Mouse (Mus musculus): ENCODE measurements around the gene Olfr308. TPM values are rescaled to one million over a fixed set of nuclear protein-coding genes. Genes with fewer than 3 reads are reported as not detected.

The Olfr308 gene
- not detected in 2 replicates for polyA plus RNA-seq (2015; fragmentation: Nextera tagmentation; extraction: Ambion mirVana)

GRCm38 (mm10) chr7:86325530-86325929 is at the start of gene Olfr308:
TSS of gene Olfr308 (minus strand) at chr7:86325630.

GRCm38 (mm10) chr7:86366828-86367227 is 41.4 kb upstream of the Olfr308 start, which contains the start of gene Olfr305:
TSS of gene Olfr305 (minus strand) at chr7:86366928.

GRCm38 (mm10) chr7:86337486-86337885 is 12.1 kb upstream of the Olfr308 start, which contains the start of gene Olfr307:
TSS of gene Olfr307 (minus strand) at chr7:86337586.

GRCm38 (mm10) chr7:86313608-86314007 is 11.8 kb downstream of the Olfr308 start, which contains the start of gene Olfr309:
TSS of gene Olfr309 (minus strand) at chr7:86313708.

GRCm38 (mm10) chr7:86277072-86277471 is 48.4 kb downstream of the Olfr308 start, which contains the start of gene Olfr310:
TSS of gene Olfr310 (minus strand) at chr7:86277172.

Small RNAs within 50 kb of the gene (microRNA-seq; reads per million reads assigned to microRNA genes)
- not detected for gene Gm23192

Other genes starting within 250 kb of the Olfr308 start
- gene Vmn2r75, start 153.9 kb downstream of the Olfr308 start, polyA plus RNA-seq (2015; fragmentation: Nextera tagmentation; extraction: Ambion mirVana): not detected in 2 replicates
- not detected in 2 replicates for gene Vmn2r76, start 79.3 kb downstream of the Olfr308 start, polyA plus RNA-seq (2015; fragmentation: Nextera tagmentation; extraction: Ambion mirVana)
- gene Olfr310, start 48.5 kb downstream of the Olfr308 start, polyA plus RNA-seq (2015; fragmentation: Nextera tagmentation; extraction: Ambion mirVana): not detected in 2 replicates
- gene Olfr309, start 11.9 kb downstream of the Olfr308 start, polyA plus RNA-seq (2015; fragmentation: Nextera tagmentation; extraction: Ambion mirVana): not detected in 2 replicates
- gene Olfr307, start 12.0 kb upstream of the Olfr308 start, polyA plus RNA-seq (2015; fragmentation: Nextera tagmentation; extraction: Ambion mirVana): not detected in 2 replicates
- gene Olfr305, start 41.3 kb upstream of the Olfr308 start, polyA plus RNA-seq (2015; fragmentation: Nextera tagmentation; extraction: Ambion mirVana): not detected in 2 replicates
- not detected in 2 replicates for gene Olfr304, start 61.0 kb upstream of the Olfr308 start, polyA plus RNA-seq (2015; fragmentation: Nextera tagmentation; extraction: Ambion mirVana)
- not detected in 2 replicates for gene Olfr303, start 72.2 kb upstream of the Olfr308 start, polyA plus RNA-seq (2015; fragmentation: Nextera tagmentation; extraction: Ambion mirVana)
- gene Olfr301, start 78.2 kb upstream of the Olfr308 start, polyA plus RNA-seq (2015; fragmentation: Nextera tagmentation; extraction: Ambion mirVana): not detected in 2 replicates
- not detected in 2 replicates for gene Olfr299, start 134.3 kb upstream of the Olfr308 start, polyA plus RNA-seq (2015; fragmentation: Nextera tagmentation; extraction: Ambion mirVana)
- not detected in 2 replicates for gene Olfr298, start 166.9 kb upstream of the Olfr308 start, polyA plus RNA-seq (2015; fragmentation: Nextera tagmentation; extraction: Ambion mirVana)
- not detected in 2 replicates for gene Olfr297, start 194.3 kb upstream of the Olfr308 start, polyA plus RNA-seq (2015; fragmentation: Nextera tagmentation; extraction: Ambion mirVana)

All from neural tube, postnatal 0 days (tissue).